Mouse (Mus musculus): ENCODE measurements around the gene Zfp882. TPM values are rescaled to one million over a fixed set of nuclear protein-coding genes. Genes with fewer than 3 reads are reported as not detected.
A peak's percentile ranks its signal among the peaks of the same experiment; 100 is the strongest.
"Not testable (repeated sequence)": the region's sequence is repeated elsewhere in the genome, so short reads cannot be mapped to it uniquely, and the experiment has no call there.

The Zfp882 gene
- 4.0 and 4.6 TPM in 2 replicates for polyA plus RNA-seq (2015; fragmentation: Nextera tagmentation; extraction: Ambion mirVana)

- Histone ChIP-seq H3K9ac (ENCODE audit: low read depth, low read length) (peak within 1 kb of the TSS; percentile 92), H3K4me1 (replicated peaks; ENCODE audit: insufficient read depth, low read length) (0 out of 2 replicates have a peak, but pooled peaks cover 5% of the 10 kb centered on the region), H3K36me3 (ENCODE audit: insufficient read depth, low read length) (peaks cover 3% of the 10 kb centered on the region; the same call in 1 of the 2 replicates), H3K27ac (peak within 1 kb of the TSS; percentile 99), H3K4me2 (ENCODE audit: low read length) (peak within 1 kb of the TSS; percentile 72), H3K27me3 (ENCODE audit: insufficient read depth, low read length) (no peaks in the 10 kb centered on the region), H3K9me3 (replicated peaks; ENCODE audit: low read length) (no peaks in the 10 kb centered on the region), H3K4me3 (replicated peaks; ENCODE audit: low read depth, low read length) (peak within 1 kb of the TSS; percentile 88)
- TF ChIP-seq CTCF (IDR thresholded peaks at IDR 0.05; ENCODE audit: low read depth): peak; percentile 72
- DNase-seq (ENCODE audit: low spot score) (peak; percentile 94), ATAC-seq (replicated peaks; ENCODE audit: low FRiP score, low read depth) (peak; percentile 94)
- WGBS: 7% methylated on average over 47 of the region's 47 CpGs
Observed at GRCm38 (mm10) chr8:71908309-71909261, at the start of gene Zfp882, which contains the start of gene Zfp617. Gene Zfp882, plus strand, starts transcription at chr8:71908608. Gene Zfp617, plus strand, starts transcription at chr8:71908635.

GRCm38 (mm10) chr8:71861551-71861950 is 46.9 kb upstream of the Zfp882 start:
- not testable (repeated sequence) for H3K27ac ChIP-seq; H3K27me3 ChIP-seq (ENCODE audit: insufficient read depth, low read length)
- 67% methylated on average over 1 of the region's 1 CpGs for WGBS

GRCm38 (mm10) chr8:71862038-71862437 is 46.4 kb upstream of the Zfp882 start:
- H3K36me3 ChIP-seq (ENCODE audit: insufficient read depth, low read length); H3K9ac ChIP-seq (ENCODE audit: low read depth, low read length); H3K27me3 ChIP-seq (ENCODE audit: insufficient read depth, low read length); H3K9me3 ChIP-seq (replicated peaks; ENCODE audit: low read length); H3K4me1 ChIP-seq (replicated peaks; ENCODE audit: insufficient read depth, low read length); H3K4me2 ChIP-seq (ENCODE audit: low read length); H3K27ac ChIP-seq; ATAC-seq (replicated peaks; ENCODE audit: low FRiP score, low read depth); DNase-seq (ENCODE audit: low spot score); H3K4me3 ChIP-seq (replicated peaks; ENCODE audit: low read depth, low read length): not testable (repeated sequence)

More at GRCm38 (mm10) chr8:71861551-71861950, 46.9 kb upstream of the Zfp882 start:
- H3K4me3 ChIP-seq (replicated peaks; ENCODE audit: low read depth, low read length); H3K4me1 ChIP-seq (replicated peaks; ENCODE audit: insufficient read depth, low read length); DNase-seq (ENCODE audit: low spot score); H3K4me2 ChIP-seq (ENCODE audit: low read length); H3K9me3 ChIP-seq (replicated peaks; ENCODE audit: low read length); H3K9ac ChIP-seq (ENCODE audit: low read depth, low read length); H3K36me3 ChIP-seq (ENCODE audit: insufficient read depth, low read length); ATAC-seq (replicated peaks; ENCODE audit: low FRiP score, low read depth): not testable (repeated sequence)

DNA sequence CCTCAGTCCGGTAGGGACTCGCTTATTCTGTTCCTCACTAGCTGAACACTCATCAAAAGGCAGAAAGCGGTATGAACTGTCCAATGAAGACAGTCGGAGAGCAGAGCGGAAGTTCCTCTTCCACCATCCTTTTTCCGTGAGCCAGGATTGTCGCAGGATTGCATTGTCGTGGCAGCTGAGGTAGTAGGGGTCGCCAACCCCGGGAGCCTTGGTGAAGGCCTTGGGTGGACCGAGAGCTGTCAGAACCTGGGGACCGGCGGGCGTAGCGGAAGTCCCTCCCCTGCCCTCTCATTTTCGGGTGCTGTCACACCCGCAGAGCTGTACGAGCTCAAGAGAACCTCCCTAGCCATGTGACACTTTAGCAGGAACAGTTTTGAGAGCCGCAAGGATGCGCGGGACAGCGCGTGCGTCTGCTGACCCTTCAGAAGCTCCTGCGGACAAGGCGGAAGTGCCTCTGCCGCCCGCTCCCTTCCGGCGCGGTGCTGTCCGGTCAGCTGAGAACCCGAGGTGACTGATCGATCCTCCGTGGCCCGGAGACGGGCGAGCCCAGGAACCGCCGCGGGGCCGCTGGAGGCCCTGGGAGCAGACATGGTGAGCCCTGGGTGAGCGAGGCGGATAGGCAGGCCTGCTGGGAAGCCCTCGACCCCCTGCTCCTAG is 26.7 kb upstream of the Zfp882 start, which contains the start of gene Zfp709:
Zfp709 (plus strand) TSS at position 402 of the 657 bp plus-strand sequence.
- ATAC-seq (replicated peaks; ENCODE audit: low FRiP score, low read depth) (peak; percentile 93), DNase-seq (ENCODE audit: low spot score) (peak; percentile 85)
- TF ChIP-seq CTCF (IDR thresholded peaks at IDR 0.05; ENCODE audit: low read depth): no peak
- Histone ChIP-seq H3K4me3 (replicated peaks; ENCODE audit: low read depth, low read length) (peak within 1 kb of the TSS; percentile 67), H3K4me2 (ENCODE audit: low read length) (peak within 1 kb of the TSS; percentile 96), H3K27ac (peak within 1 kb of the TSS; percentile 83), H3K36me3 (ENCODE audit: insufficient read depth, low read length) (no peaks in the 10 kb centered on the region), H3K9me3 (replicated peaks; ENCODE audit: low read length) (peaks cover 14% of the 10 kb centered on the region; the same call in 1 of the 2 replicates), H3K9ac (ENCODE audit: low read depth, low read length) (peak within 1 kb of the TSS; percentile 85), H3K27me3 (ENCODE audit: insufficient read depth, low read length) (no peaks in the 10 kb centered on the region), H3K4me1 (replicated peaks; ENCODE audit: insufficient read depth, low read length) (peaks cover 6% of the 10 kb centered on the region; the same call in 1 of the 2 replicates)
- 6% methylated on average over 45 of the region's 45 CpGs for WGBS

DNA sequence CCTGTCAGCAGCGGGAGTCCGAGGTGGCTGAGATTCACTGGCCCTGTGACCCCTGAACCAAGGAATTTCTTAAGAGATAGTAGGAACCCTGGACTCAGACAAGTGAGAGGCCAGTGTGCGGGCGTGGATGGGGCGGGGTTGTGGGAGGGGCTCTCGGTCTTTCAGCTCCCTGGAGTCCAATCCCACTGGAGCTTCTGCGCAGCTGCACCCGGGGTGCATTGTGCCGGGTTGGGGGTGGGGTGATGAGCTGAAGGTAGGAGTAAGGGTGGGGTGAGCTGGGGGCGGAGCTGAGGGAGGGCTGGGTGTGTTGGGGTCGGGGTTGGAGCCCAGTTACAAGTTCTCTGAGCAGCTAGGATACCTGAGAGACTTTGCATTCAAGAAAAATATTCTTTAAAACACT is 7.7 kb upstream of the Zfp882 start:
- 52% methylated on average over 11 of the region's 11 CpGs for WGBS
- ATAC-seq (replicated peaks; ENCODE audit: low FRiP score, low read depth): not testable (repeated sequence)

GRCm38 (mm10) chr8:71903084-71903483 is 5.3 kb upstream of the Zfp882 start:
- H3K4me1 ChIP-seq (replicated peaks; ENCODE audit: insufficient read depth, low read length); H3K27ac ChIP-seq; H3K9ac ChIP-seq (ENCODE audit: low read depth, low read length); H3K9me3 ChIP-seq (replicated peaks; ENCODE audit: low read length); H3K27me3 ChIP-seq (ENCODE audit: insufficient read depth, low read length); H3K36me3 ChIP-seq (ENCODE audit: insufficient read depth, low read length); DNase-seq (ENCODE audit: low spot score); H3K4me2 ChIP-seq (ENCODE audit: low read length); H3K4me3 ChIP-seq (replicated peaks; ENCODE audit: low read depth, low read length); ATAC-seq (replicated peaks; ENCODE audit: low FRiP score, low read depth): not testable (repeated sequence)
- 67% methylated on average over 1 of the region's 1 CpGs for WGBS

More for the DNA sequence above, 7.7 kb upstream of the Zfp882 start:
- H3K36me3 ChIP-seq (ENCODE audit: insufficient read depth, low read length); H3K4me1 ChIP-seq (replicated peaks; ENCODE audit: insufficient read depth, low read length); H3K4me2 ChIP-seq (ENCODE audit: low read length); H3K9me3 ChIP-seq (replicated peaks; ENCODE audit: low read length); H3K9ac ChIP-seq (ENCODE audit: low read depth, low read length); DNase-seq (ENCODE audit: low spot score); H3K4me3 ChIP-seq (replicated peaks; ENCODE audit: low read depth, low read length); H3K27ac ChIP-seq; H3K27me3 ChIP-seq (ENCODE audit: insufficient read depth, low read length): not testable (repeated sequence)
